Mouse (Mus musculus) kidney, embryonic 14.5 days (tissue): ENCODE measurements around the gene Tsc22d4. TPM values are rescaled to one million over a fixed set of nuclear protein-coding genes. Genes with fewer than 3 reads are reported as not detected.

Experiments used
- polyA plus RNA-seq: library from polyadenylated mRNA; unstranded; fragments of >200 nt; fragmentation: Nextera tagmentation; extraction: Ambion mirVana; gene quantifications from 2 replicates; pipeline ENCODE4 v1.2.1, GENCODE M21; 2014

Tsc22d4 gene
- polyA plus RNA-seq, 1 experiment from 2014 or later, result 121 TPM

Other genes with a start within 250 kb of the Tsc22d4 start
- 57.8 and 69.5 TPM in 2 replicates for gene Pop7, start 243.2 kb upstream of the Tsc22d4 start, polyA plus RNA-seq
- 16.0 and 18.6 TPM in 2 replicates for gene Gigyf1, start 227.2 kb upstream of the Tsc22d4 start, polyA plus RNA-seq
- not detected in 2 replicates for gene Epo, start 212.5 kb upstream of the Tsc22d4 start, polyA plus RNA-seq
- 427 and 433 TPM in 2 replicates for gene Gnb2, start 212.2 kb upstream of the Tsc22d4 start, polyA plus RNA-seq
- not detected in 2 replicates for gene Actl6b, start 192.2 kb upstream of the Tsc22d4 start, polyA plus RNA-seq
- gene Tfr2, start 175.9 kb upstream of the Tsc22d4 start, polyA plus RNA-seq, result 0.43 and 1.0 TPM in 2 replicates
- 25.4 and 27.6 TPM in 2 replicates for gene Mospd3, start 144.7 kb upstream of the Tsc22d4 start, polyA plus RNA-seq
- gene Pcolce, start 131.9 kb upstream of the Tsc22d4 start, polyA plus RNA-seq, result 96.0 and 97.6 TPM in 2 replicates
- not detected in 2 replicates for gene Fbxo24, start 116.7 kb upstream of the Tsc22d4 start, polyA plus RNA-seq
- gene Lrch4, start 116.6 kb upstream of the Tsc22d4 start, polyA plus RNA-seq, result 37.6 and 43.2 TPM in 2 replicates
- 5.7 and 12.5 TPM in 2 replicates for gene Gm20605, start 116.6 kb upstream of the Tsc22d4 start, polyA plus RNA-seq
- gene Sap25, start 104.4 kb upstream of the Tsc22d4 start, polyA plus RNA-seq, result 9.3 and 10.1 TPM in 2 replicates
- 0.43 and 0.84 TPM in 2 replicates for gene Irs3, start 100.0 kb upstream of the Tsc22d4 start, polyA plus RNA-seq
- 14.4 and 14.8 TPM in 2 replicates for gene Agfg2, start 61.0 kb upstream of the Tsc22d4 start, polyA plus RNA-seq
- 0.56 and 1.1 TPM in 2 replicates for gene Nyap1, start 4.1 kb upstream of the Tsc22d4 start, polyA plus RNA-seq
- 41.6 and 54.8 TPM in 2 replicates for gene Ppp1r35, start 33.1 kb downstream of the Tsc22d4 start, polyA plus RNA-seq
- 11.8 and 16.4 TPM in 2 replicates for gene Mepce, start 41.9 kb downstream of the Tsc22d4 start, polyA plus RNA-seq
- 21.8 and 27.4 TPM in 2 replicates for gene Zcwpw1, start 42.1 kb downstream of the Tsc22d4 start, polyA plus RNA-seq
- gene Pilra, start 90.6 kb downstream of the Tsc22d4 start, polyA plus RNA-seq, result 1.1 and 1.2 TPM in 2 replicates
- 0.31 and 0.84 TPM in 2 replicates for gene Pilrb1, start 112.4 kb downstream of the Tsc22d4 start, polyA plus RNA-seq
- gene Pilrb2, start 126.1 kb downstream of the Tsc22d4 start, polyA plus RNA-seq, result 0.61 and 0.76 TPM in 2 replicates
- gene Cyp3a13, start 175.9 kb downstream of the Tsc22d4 start, polyA plus RNA-seq, result not detected in 2 replicates
- not detected in 2 replicates for gene Gjc3, start 217.4 kb downstream of the Tsc22d4 start, polyA plus RNA-seq
- not detected in 2 replicates for gene Azgp1, start 235.8 kb downstream of the Tsc22d4 start, polyA plus RNA-seq